Mouse (Mus musculus): ENCODE results near the gene Parp8. TPM values are rescaled to one million over a fixed set of nuclear protein-coding genes. Genes with fewer than 3 reads are reported as not detected.

Gene Parp8
- total and polyA plus RNA-seq, 2 experiments from 2014 or later = 7.9 to 11.0 TPM

GRCm38 (mm10) chr13:117048541-117048971 lies 23.2 kb upstream of the Parp8 start:
- Histone ChIP-seq H3K4me1 (ENCODE audit: control insufficient read depth, insufficient read depth) (no peaks in the 10 kb centered on the region), H3K4me3 (ENCODE audit: low read depth, low read length) (no peak overlapping the region), H3K36me3 (replicated peaks; ENCODE audit: control insufficient read depth, insufficient read depth, low read length) (no peaks in the 10 kb centered on the region), H3K27me3 (ENCODE audit: control insufficient read depth, insufficient read depth, low read length) (no peaks in the 10 kb centered on the region), H3K9ac (replicated peaks; ENCODE audit: low read depth, low read length) (no peak overlapping the region), H3K9me3 (replicated peaks; ENCODE audit: control insufficient read depth, low read length) (no peaks in the 10 kb centered on the region), H3K4me2 (ENCODE audit: low read depth, low read length) (no peak overlapping the region), H3K27ac (ENCODE audit: low read depth) (no peak overlapping the region)
- DNase-seq (ENCODE audit: low spot score) (no peak), ATAC-seq (ENCODE audit: insufficient read depth, low read depth) (no peak)
- 67% methylated on average over 5 of the region's 5 CpGs for WGBS
- TF ChIP-seq EP300 (IDR thresholded peaks at IDR 0.05; ENCODE audit: low read depth) = no peak
- TF ChIP-seq CTCF (IDR thresholded peaks at IDR 0.05; ENCODE audit: low read depth) = no peak

- H3K36me3 ChIP-seq (replicated peaks; ENCODE audit: control insufficient read depth, insufficient read depth, low read length) = no peaks in the 10 kb centered on the region
- H3K27me3 ChIP-seq (ENCODE audit: control insufficient read depth, insufficient read depth, low read length) = no peaks in the 10 kb centered on the region
- no peak overlapping the region for H3K4me3 ChIP-seq (ENCODE audit: low read depth, low read length)
- H3K9ac ChIP-seq (replicated peaks; ENCODE audit: low read depth, low read length) = no peak overlapping the region
- H3K9me3 ChIP-seq (replicated peaks; ENCODE audit: control insufficient read depth, low read length) = no peaks in the 10 kb centered on the region
- H3K27ac ChIP-seq (ENCODE audit: low read depth) = no peak overlapping the region
- H3K4me2 ChIP-seq (ENCODE audit: low read depth, low read length) = no peak overlapping the region
- ATAC-seq (ENCODE audit: insufficient read depth, low read depth) (no peak), DNase-seq (ENCODE audit: low spot score) (no peak)
- TF ChIP-seq CTCF (IDR thresholded peaks at IDR 0.05; ENCODE audit: low read depth) (no peak), EP300 (IDR thresholded peaks at IDR 0.05; ENCODE audit: low read depth) (no peak)
- no peaks in the 10 kb centered on the region for H3K4me1 ChIP-seq (ENCODE audit: control insufficient read depth, insufficient read depth)
Measured at GRCm38 (mm10) chr13:117043567-117043966, 18.2 kb upstream of the Parp8 start.

GRCm38 (mm10) chr13:117041021-117041420 lies 15.7 kb upstream of the Parp8 start:
- ATAC-seq (ENCODE audit: insufficient read depth, low read depth) (no peak), DNase-seq (ENCODE audit: low spot score) (no peak)
- TF ChIP-seq EP300 (IDR thresholded peaks at IDR 0.05; ENCODE audit: low read depth) = no peak
- no peak for TF ChIP-seq CTCF (IDR thresholded peaks at IDR 0.05; ENCODE audit: low read depth)
- Histone ChIP-seq H3K4me1 (ENCODE audit: control insufficient read depth, insufficient read depth) (no peaks in the 10 kb centered on the region), H3K27me3 (ENCODE audit: control insufficient read depth, insufficient read depth, low read length) (no peaks in the 10 kb centered on the region), H3K4me2 (ENCODE audit: low read depth, low read length) (no peak overlapping the region), H3K9ac (replicated peaks; ENCODE audit: low read depth, low read length) (no peak overlapping the region), H3K27ac (ENCODE audit: low read depth) (no peak overlapping the region), H3K36me3 (replicated peaks; ENCODE audit: control insufficient read depth, insufficient read depth, low read length) (no peaks in the 10 kb centered on the region), H3K4me3 (ENCODE audit: low read depth, low read length) (no peak overlapping the region), H3K9me3 (replicated peaks; ENCODE audit: control insufficient read depth, low read length) (no peaks in the 10 kb centered on the region)

GRCm38 (mm10) chr13:117036277-117036676 lies 10.9 kb upstream of the Parp8 start:
- Histone ChIP-seq H3K9me3 (replicated peaks; ENCODE audit: control insufficient read depth, low read length) (no peaks in the 10 kb centered on the region), H3K9ac (replicated peaks; ENCODE audit: low read depth, low read length) (no peak overlapping the region), H3K27ac (ENCODE audit: low read depth) (no peak overlapping the region), H3K27me3 (ENCODE audit: control insufficient read depth, insufficient read depth, low read length) (no peaks in the 10 kb centered on the region), H3K4me3 (ENCODE audit: low read depth, low read length) (no peak overlapping the region), H3K36me3 (replicated peaks; ENCODE audit: control insufficient read depth, insufficient read depth, low read length) (no peaks in the 10 kb centered on the region), H3K4me1 (ENCODE audit: control insufficient read depth, insufficient read depth) (peaks cover 4% of the 10 kb centered on the region; the same call in 1 of the 2 replicates), H3K4me2 (ENCODE audit: low read depth, low read length) (no peak overlapping the region)
- no peak for ATAC-seq (ENCODE audit: insufficient read depth, low read depth)
- 86% methylated on average over 5 of the region's 5 CpGs for WGBS
- no peak for DNase-seq (ENCODE audit: low spot score)
- TF ChIP-seq CTCF (IDR thresholded peaks at IDR 0.05; ENCODE audit: low read depth) (no peak), EP300 (IDR thresholded peaks at IDR 0.05; ENCODE audit: low read depth) (no peak)

- Histone ChIP-seq H3K4me2 (ENCODE audit: low read depth, low read length) (no peak overlapping the region), H3K4me1 (ENCODE audit: control insufficient read depth, insufficient read depth) (peaks cover 4% of the 10 kb centered on the region; the same call in 1 of the 2 replicates), H3K9ac (replicated peaks; ENCODE audit: low read depth, low read length) (no peak overlapping the region), H3K36me3 (replicated peaks; ENCODE audit: control insufficient read depth, insufficient read depth, low read length) (no peaks in the 10 kb centered on the region), H3K9me3 (replicated peaks; ENCODE audit: control insufficient read depth, low read length) (no peaks in the 10 kb centered on the region), H3K27ac (ENCODE audit: low read depth) (no peak overlapping the region), H3K27me3 (ENCODE audit: control insufficient read depth, insufficient read depth, low read length) (no peaks in the 10 kb centered on the region), H3K4me3 (ENCODE audit: low read depth, low read length) (no peak overlapping the region)
- no peak for TF ChIP-seq CTCF (IDR thresholded peaks at IDR 0.05; ENCODE audit: low read depth)
- TF ChIP-seq EP300 (IDR thresholded peaks at IDR 0.05; ENCODE audit: low read depth) = no peak
- WGBS = 50% methylated on average over 2 of the region's 2 CpGs
- ATAC-seq (ENCODE audit: insufficient read depth, low read depth) = no peak
- DNase-seq (ENCODE audit: low spot score) = no peak
Measured at GRCm38 (mm10) chr13:117035121-117035520, 9.8 kb upstream of the Parp8 start.

GRCm38 (mm10) chr13:117034676-117035075 lies 9.3 kb upstream of the Parp8 start:
- Histone ChIP-seq H3K27me3 (ENCODE audit: control insufficient read depth, insufficient read depth, low read length) (no peaks in the 10 kb centered on the region), H3K9ac (replicated peaks; ENCODE audit: low read depth, low read length) (no peak overlapping the region), H3K4me2 (ENCODE audit: low read depth, low read length) (no peak overlapping the region), H3K27ac (ENCODE audit: low read depth) (no peak overlapping the region), H3K4me1 (ENCODE audit: control insufficient read depth, insufficient read depth) (peaks cover 4% of the 10 kb centered on the region; the same call in 1 of the 2 replicates), H3K4me3 (ENCODE audit: low read depth, low read length) (no peak overlapping the region), H3K9me3 (replicated peaks; ENCODE audit: control insufficient read depth, low read length) (no peaks in the 10 kb centered on the region), H3K36me3 (replicated peaks; ENCODE audit: control insufficient read depth, insufficient read depth, low read length) (no peaks in the 10 kb centered on the region)
- TF ChIP-seq CTCF (IDR thresholded peaks at IDR 0.05; ENCODE audit: low read depth) (no peak), EP300 (IDR thresholded peaks at IDR 0.05; ENCODE audit: low read depth) (no peak)
- 78% methylated on average over 1 of the region's 1 CpGs for WGBS
- no peak for DNase-seq (ENCODE audit: low spot score)
- no peak for ATAC-seq (ENCODE audit: insufficient read depth, low read depth)
